Mouse (Mus musculus) embryo, embryonic 10 days (tissue): ENCODE results near the gene Evc2.

ENCODE experiments used
- DNase-seq: peaks from one replicate; pipeline ENCODE4 v3.0.0-alpha.2; 2015; ENCODE audit warnings: low spot score

Gene Evc2

DNA sequence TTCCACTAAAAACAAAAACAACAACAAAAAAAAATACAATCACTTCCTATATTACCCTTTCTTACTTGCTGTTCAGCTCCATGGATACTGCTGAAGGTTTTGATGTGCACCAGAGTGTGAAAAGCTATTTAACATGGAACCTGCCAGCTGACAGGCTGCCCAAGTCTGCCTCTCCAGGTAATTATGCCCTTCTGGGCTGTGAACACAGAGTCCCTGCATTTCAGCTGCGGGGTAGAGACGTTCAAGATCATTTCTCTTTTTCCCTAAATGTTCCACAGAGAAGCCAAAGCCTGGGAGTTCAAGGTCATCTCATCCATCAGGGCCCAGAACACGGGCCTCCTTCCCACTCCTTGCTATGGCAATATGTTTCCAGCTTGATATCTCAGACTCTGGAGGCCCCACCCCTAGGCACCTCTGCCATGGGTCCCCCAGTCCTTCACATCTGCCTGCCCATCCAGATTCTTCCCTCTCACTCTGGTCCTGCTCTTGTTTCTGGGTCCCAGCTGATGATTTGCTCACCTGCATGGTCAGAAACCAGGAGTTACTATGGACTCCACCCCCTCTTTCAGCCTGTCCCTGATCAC is 133.8 kb downstream of the Evc2 start:
- no peak for DNase-seq
